Mouse (Mus musculus) left cerebral cortex, adult 8-10 months (tissue): ENCODE measurements at regions not wholly inside any gene's neighbourhood (a gene's known extent, or its start where the extent isn't known, plus 50 kb on each side); places are given as distances from the start of the nearest gene placed in this dataset.

Source experiments
- DNase-seq, 2 experiments: peaks; one replicate each; pipeline ENCODE4 v3.0.0; 2022; ENCODE audit warnings: low spot score in 2 of 2

GRCm38 (mm10) chr14:61665815-61666214, 58.6 kb downstream of the Kcnrg start:
- no peak for DNase-seq

DNA sequence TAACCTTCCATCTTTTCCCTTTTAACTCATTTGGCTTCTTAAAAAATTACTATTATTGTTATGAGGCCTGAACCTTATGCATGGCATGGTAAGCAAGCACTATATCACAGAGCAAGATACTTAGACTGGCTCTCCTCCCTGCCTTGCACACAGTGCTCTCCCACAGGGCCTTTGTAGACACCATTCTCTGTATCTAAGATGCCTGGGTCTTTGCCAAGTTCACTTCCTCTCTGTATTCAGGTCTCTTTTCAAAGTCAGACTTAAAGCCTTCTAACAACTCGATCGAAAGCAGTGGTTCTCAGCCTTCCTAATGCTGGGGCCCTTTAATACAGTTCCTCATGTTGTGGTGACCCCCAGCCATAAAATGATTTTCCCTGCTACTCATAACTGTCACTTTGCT, 65.9 kb downstream of the Kcnrg start:
- DNase-seq: no peak

GRCm38 (mm10) chr14:61678107-61678506, 70.8 kb downstream of the Kcnrg start:
- no peak for DNase-seq

- DNase-seq: peak; percentile 64 to 80
These were observed 73.8 kb downstream of the Kcnrg start for GRCm38 (mm10) chr14:61680818-61681707.

- peak; percentile 65 to 86 for DNase-seq
These were observed 74.7 kb downstream of the Kcnrg start for GRCm38 (mm10) chr14:61681708-61682701.

DNA sequence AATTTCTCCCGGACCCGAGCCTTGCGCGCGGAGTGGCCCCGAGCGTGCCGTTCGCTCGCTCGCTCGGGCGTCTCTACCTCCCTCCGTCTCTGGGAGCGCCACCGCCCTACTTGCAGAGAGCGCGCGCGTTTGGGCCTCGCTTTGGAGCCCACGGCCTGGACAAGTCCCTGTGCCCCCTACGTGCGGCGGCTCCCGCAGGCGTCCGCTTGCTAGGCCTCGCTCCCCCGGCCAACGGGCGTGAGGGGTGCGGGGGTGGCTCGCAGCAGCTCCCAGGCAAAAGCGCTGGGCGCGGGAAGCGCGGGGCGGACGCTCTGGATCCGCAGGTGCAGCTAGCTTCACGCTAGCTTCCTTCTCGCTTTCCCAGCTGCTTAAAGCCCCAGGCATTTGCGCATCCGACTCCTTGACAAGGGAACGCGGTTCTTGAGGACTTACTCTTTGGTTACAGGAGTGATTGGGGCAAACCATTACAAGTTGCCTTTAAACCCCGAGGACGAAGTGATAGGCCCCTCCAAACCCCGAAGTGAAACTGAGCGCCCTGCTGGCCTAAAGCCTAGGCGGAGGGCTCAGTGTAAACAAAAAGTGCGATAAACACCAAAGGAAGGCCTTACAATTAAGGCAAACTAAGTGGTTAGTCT, 75.6 kb downstream of the Kcnrg start:
- peak; percentile 52 to 67 for DNase-seq

GRCm38 (mm10) chr14:61683356-61683740, 76.1 kb downstream of the Kcnrg start:
- no peak for DNase-seq

DNA sequence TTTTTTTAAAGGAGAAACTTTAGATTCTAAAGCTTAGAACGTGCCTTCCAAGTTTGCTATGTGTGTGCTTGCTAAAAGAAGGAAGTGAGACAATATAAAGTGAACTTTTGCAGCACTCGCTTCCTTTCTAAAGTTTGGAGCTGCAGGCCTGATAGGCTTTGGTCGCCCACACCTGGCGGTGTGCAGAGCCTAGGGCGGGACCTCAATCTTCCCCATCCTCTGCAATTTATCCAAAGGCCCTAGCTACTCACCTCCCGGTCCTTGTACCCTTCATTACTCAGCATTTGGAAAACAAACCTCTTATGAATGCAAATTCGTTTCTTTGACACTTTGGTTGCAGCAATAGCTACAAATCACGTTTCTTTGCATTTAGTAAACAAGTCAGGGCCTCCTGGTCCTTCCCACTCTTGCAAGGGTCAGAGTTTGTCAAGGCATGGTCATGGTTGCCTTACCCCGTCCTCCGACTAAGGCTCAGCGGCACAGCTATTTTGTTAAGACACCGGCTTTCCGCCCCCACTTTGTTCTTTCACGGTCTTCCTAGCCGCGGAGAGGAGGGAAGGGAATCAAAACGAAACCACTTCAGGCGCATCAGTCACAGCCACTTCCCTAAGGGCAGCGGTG, 76.6 kb downstream of the Kcnrg start:
- DNase-seq: no peak

DNA sequence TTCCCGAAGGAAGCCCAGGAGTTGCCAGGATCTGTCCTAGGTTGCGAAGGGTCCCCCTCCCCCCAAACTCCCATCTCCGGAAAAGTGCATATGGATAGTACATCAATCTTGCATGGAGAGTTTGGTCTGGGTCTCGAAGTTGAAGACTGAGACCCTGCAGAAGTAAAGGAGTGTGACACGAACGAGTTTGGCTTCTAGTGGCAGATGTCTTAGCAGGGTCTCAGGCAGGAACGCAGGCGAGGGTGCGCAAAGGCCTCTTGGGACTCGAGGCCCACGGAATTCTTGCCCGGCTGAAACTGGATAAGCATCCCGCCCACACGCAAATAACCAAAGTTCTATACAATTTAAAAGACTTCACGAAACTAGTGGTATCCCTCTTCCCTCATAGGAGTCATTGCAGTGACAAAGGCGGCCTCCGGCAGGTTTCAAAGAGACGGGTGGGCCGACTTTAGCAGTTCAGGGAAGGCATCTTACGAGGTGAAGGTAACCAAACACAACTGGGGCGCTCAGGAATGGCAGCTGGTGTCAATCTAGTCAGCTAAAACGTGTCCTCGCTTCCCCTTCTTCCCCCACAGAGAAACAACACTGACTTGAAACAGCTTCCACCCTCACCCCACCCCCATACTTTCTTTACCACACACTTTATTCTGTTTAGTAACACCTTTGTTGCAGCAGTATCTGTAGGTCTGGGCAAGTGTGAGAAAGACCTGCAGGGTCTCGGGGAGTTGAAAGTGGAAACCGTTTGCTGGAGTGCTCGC, 77.4 kb downstream of the Kcnrg start:
- DNase-seq: peak in 1 of 2 experiments; percentile 18

GRCm38 (mm10) chr14:61685231-61685800, 78.1 kb downstream of the Kcnrg start:
- no peak for DNase-seq

- DNase-seq: no peak
These were observed 78.9 kb downstream of the Kcnrg start for GRCm38 (mm10) chr14:61686101-61686691.

GRCm38 (mm10) chr14:61686821-61687341, 79.6 kb downstream of the Kcnrg start:
- no peak for DNase-seq

- DNase-seq: no peak
These were observed 80.2 kb downstream of the Kcnrg start for GRCm38 (mm10) chr14:61687346-61688012.

DNA sequence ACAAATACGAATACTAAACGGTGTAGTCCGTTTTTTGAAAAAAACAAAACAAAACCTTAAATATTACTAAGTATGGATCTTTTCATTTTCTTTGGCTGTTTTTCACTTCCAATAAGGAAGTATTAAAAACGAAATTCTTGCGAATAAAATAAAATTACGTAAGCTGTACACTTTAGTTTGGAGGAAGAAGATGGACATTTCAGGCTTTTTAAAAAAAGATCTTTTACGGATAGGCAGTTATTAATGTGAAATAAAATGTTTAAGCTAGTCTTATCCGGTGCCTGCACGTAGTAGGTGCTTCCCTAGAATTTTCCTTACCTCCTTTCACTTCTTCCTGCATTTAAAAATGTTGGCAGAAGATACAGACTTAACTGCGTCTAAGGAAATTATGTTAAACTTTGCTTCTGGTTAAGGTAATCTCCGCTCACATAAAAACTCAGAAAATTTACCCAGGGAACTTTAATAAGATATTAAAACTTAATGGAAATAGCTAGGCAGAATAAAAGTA, 80.8 kb downstream of the Kcnrg start:
- no peak for DNase-seq

- DNase-seq: no peak
These were observed 81.4 kb downstream of the Kcnrg start for GRCm38 (mm10) chr14:61688666-61689065.

- DNase-seq: no peak
These were observed 82.0 kb downstream of the Kcnrg start for GRCm38 (mm10) chr14:61689281-61689680.

DNA sequence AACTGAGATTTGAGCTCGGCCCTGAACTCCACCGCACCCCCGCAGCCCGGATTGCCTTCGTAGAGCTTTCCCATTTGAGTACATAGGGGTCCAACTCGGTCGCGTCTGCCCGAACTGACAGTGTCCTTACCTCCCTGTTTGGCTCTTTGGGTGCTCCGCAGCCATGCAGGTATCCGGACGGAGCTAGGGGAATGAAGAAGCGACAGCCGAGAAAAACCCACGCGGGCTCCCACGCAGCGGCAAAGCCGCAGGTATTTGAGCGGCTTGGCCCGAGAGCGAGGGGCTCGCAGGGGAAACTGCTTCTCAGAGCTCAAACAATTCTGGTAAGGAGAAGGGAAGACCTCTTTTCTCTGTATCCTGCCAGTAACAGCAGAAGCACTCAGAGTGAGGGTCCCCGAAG, 82.5 kb downstream of the Kcnrg start:
- no peak for DNase-seq

DNA sequence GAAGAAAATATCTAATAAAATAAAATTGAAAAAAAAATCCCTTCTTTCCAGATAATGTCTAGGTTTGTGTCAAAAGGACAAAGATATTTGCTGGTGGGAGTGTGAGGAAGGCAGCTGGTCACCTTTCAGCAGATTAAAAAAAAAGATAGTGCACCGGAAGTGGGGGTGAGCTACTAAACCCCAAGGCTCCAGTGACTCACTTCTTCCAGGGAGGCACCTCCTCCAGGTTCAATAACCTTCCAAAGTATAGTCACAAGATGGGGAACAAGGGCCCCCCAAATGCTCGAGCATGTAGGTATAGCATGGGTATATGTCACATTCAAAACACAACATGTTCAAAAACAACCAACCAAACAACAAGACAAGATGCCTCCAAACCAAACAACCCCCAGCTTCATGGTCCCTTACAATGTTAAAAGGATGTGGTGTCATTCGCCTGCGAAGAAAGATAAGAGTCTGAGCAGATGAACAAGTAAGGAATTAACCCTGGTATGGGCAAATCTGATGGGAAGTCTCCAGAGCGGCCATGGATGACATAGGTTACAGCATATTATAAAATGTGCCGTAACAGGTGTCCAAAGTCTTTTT, 84.6 kb downstream of the Kcnrg start:
- no peak for DNase-seq
